In the genomic region with DNA sequence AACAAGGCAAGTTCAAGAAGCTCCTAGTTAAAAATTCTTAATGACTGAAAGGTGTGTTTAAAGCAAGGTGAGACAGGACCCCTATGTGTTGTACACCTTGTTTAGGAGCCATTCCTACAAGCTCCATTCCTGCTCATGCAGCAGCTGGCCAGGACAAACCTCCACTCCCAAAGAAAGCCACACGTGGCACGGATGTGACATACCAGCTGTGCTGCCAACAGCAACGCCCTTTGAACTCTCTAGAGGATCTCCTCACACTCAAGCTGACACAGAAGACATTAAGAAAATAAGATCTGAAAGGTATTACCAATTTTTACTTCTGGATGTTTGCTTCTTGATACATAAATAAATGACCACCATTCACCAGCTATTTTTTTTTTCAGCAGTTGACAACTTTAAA, we compare ENCODE assay signal across 34 mouse cellular contexts. TPM values are rescaled to one million over a fixed set of nuclear protein-coding genes. Genes with fewer than 3 reads are reported as not detected.
A peak's percentile ranks its signal among the peaks of the same experiment; 100 is the strongest.
DNase-seq lines count a peak whose midpoint lies in the region; ATAC-seq and TF ChIP-seq lines count a peak whose summit lies in the region.
"Had no signal": no experiment of that assay in that cellular context is flagged by ENCODE, and none has a peak within 500 bp of the region (broad histone marks: within the 10 kb centered on the region; RNA-seq: fewer than 3 reads in every experiment).

No protein-coding gene starts in this region.

- no peaks in the 10 kb centered on the region for H3K4me1 ChIP-seq in hindbrain, embryonic 11.5 days (replicated peaks; ENCODE audit: control insufficient read depth, insufficient read depth, low read length)
- H3K4me1 ChIP-seq in hindbrain, embryonic 16.5 days (ENCODE audit: control insufficient read depth, insufficient read depth, low read depth, low read length) = no peaks in the 10 kb centered on the region
- H3K4me1 ChIP-seq in liver, adult 2 months (ENCODE audit: control insufficient read depth, insufficient read depth, low read length) = no peaks in the 10 kb centered on the region
- no peaks in the 10 kb centered on the region for H3K4me1 ChIP-seq in liver, embryonic 12.5 days
- H3K4me1 ChIP-seq: embryonic facial prominence, embryonic 12.5 days; intestine, embryonic 15.5 days; neural tube, embryonic 15.5 days; stomach, embryonic 15.5 days had no signal

- 56% methylated on average over 3 of the region's 3 CpGs for WGBS in hindbrain, embryonic 11.5 days
- 31% methylated on average over 3 of the region's 3 CpGs for WGBS in hindbrain, embryonic 16.5 days
- WGBS in liver, adult 2 months = 26% methylated on average over 3 of the region's 3 CpGs
- 65% methylated on average over 3 of the region's 3 CpGs for WGBS in liver, embryonic 12.5 days (ENCODE audit: insufficient replicate concordance)
- WGBS in large intestine, adult 2 months = 28% methylated on average over 3 of the region's 3 CpGs

- no peaks in the 10 kb centered on the region for H3K79me2 ChIP-seq in liver, adult 2 months (ENCODE audit: control insufficient read depth, insufficient read depth, low read length)

- no peak for ATAC-seq in hindbrain, embryonic 11.5 days (ENCODE audit: low FRiP score)
- ATAC-seq in hindbrain, embryonic 16.5 days = no peak
- ATAC-seq in liver, embryonic 12.5 days = no peak
- ATAC-seq in granulocyte monocyte progenitor cell, adult 5-6 weeks (replicated peaks; ENCODE audit: poor library complexity, severe bottlenecking) = no peak
- ATAC-seq: activated CD4-positive, CD25-positive, alpha-beta regulatory T cell, adult 4 months; forebrain, embryonic 14.5 days; hindbrain, postnatal 0 days; intestine, embryonic 15.5 days had no signal

- no peaks in the 10 kb centered on the region for H3K27me3 ChIP-seq in hindbrain, embryonic 11.5 days (ENCODE audit: control insufficient read depth, insufficient read depth, low read length)
- no peaks in the 10 kb centered on the region for H3K27me3 ChIP-seq in hindbrain, embryonic 16.5 days (replicated peaks; ENCODE audit: control insufficient read depth, insufficient read depth, low read length)
- H3K27me3 ChIP-seq in liver, adult 2 months (ENCODE audit: control insufficient read depth, insufficient read depth, low read length) = no peaks in the 10 kb centered on the region
- H3K27me3 ChIP-seq in liver, embryonic 12.5 days (replicated peaks) = no peaks in the 10 kb centered on the region
- H3K27me3 ChIP-seq: embryonic facial prominence, embryonic 12.5 days; heart, embryonic 13.5 days; intestine, embryonic 15.5 days; neural tube, embryonic 15.5 days; stomach, embryonic 15.5 days had no signal

- intact Hi-C loops in heart, postnatal 14 days (cut with DNase I) = no loop called here

- H3K4me2 ChIP-seq in hindbrain, embryonic 11.5 days (replicated peaks; ENCODE audit: low read depth, low read length) = no peak overlapping the region
- H3K4me2 ChIP-seq in hindbrain, embryonic 16.5 days (ENCODE audit: low read length) = no peak overlapping the region
- no peak overlapping the region for H3K4me2 ChIP-seq in liver, embryonic 12.5 days
- H3K4me2 ChIP-seq: embryonic facial prominence, embryonic 12.5 days; heart, embryonic 13.5 days; intestine, embryonic 15.5 days; neural tube, embryonic 15.5 days; stomach, embryonic 15.5 days had no signal

- no peak for TF ChIP-seq POLR2A in liver, adult 2 months (IDR thresholded peaks at IDR 0.05; ENCODE audit: extremely low read depth, insufficient read depth, low read length)

- H3K9ac ChIP-seq in hindbrain, embryonic 11.5 days (ENCODE audit: low read depth, low read length) = no peak overlapping the region
- H3K9ac ChIP-seq in hindbrain, embryonic 16.5 days (ENCODE audit: low read depth, low read length) = no peak overlapping the region
- H3K9ac ChIP-seq in liver, adult 2 months (ENCODE audit: low read depth, low read length) = no peak overlapping the region
- H3K9ac ChIP-seq in liver, embryonic 12.5 days = no peak overlapping the region
- H3K9ac ChIP-seq: embryonic facial prominence, embryonic 12.5 days; heart, embryonic 13.5 days; intestine, embryonic 15.5 days; liver, embryonic 14.5 days; neural tube, embryonic 15.5 days; stomach, embryonic 15.5 days had no signal

- no peaks in the 10 kb centered on the region for H3K36me3 ChIP-seq in hindbrain, embryonic 11.5 days (ENCODE audit: control insufficient read depth, insufficient read depth, low read length)
- no peaks in the 10 kb centered on the region for H3K36me3 ChIP-seq in hindbrain, embryonic 16.5 days (ENCODE audit: control insufficient read depth, insufficient read depth, low read length)
- peaks cover 14% of the 10 kb centered on the region for H3K36me3 ChIP-seq in liver, adult 2 months (ENCODE audit: control insufficient read depth, insufficient read depth, low read length)
- H3K36me3 ChIP-seq in liver, embryonic 12.5 days = peaks cover 3% of the 10 kb centered on the region; the same call in 1 of the 2 replicates
- H3K36me3 ChIP-seq: stomach, embryonic 15.5 days had no signal

- H3K27ac ChIP-seq in hindbrain, embryonic 11.5 days (ENCODE audit: low read depth, low read length) = no peak overlapping the region
- no peak overlapping the region for H3K27ac ChIP-seq in hindbrain, embryonic 16.5 days (ENCODE audit: low read depth, low read length)
- H3K27ac ChIP-seq in liver, adult 2 months (replicated peaks; ENCODE audit: insufficient read depth, low read depth, low read length) = no peak overlapping the region
- H3K27ac ChIP-seq in liver, embryonic 12.5 days = no peak overlapping the region
- H3K27ac ChIP-seq: embryonic facial prominence, embryonic 12.5 days; heart, adult 2 months; heart, embryonic 13.5 days; hindbrain, embryonic 10.5 days; hindbrain, postnatal 0 days; intestine, embryonic 15.5 days; liver, embryonic 14.5 days; macrophage; neural tube, embryonic 15.5 days; stomach, embryonic 15.5 days had no signal

- no peaks in the 10 kb centered on the region for H3K9me3 ChIP-seq in hindbrain, embryonic 11.5 days (ENCODE audit: control insufficient read depth, low read length)
- no peaks in the 10 kb centered on the region for H3K9me3 ChIP-seq in hindbrain, embryonic 16.5 days (ENCODE audit: control insufficient read depth, low read length)
- no peaks in the 10 kb centered on the region for H3K9me3 ChIP-seq in liver, embryonic 12.5 days (replicated peaks)
- H3K9me3 ChIP-seq: embryonic facial prominence, embryonic 12.5 days; heart, embryonic 13.5 days; hindbrain, embryonic 10.5 days; intestine, embryonic 15.5 days; neural tube, embryonic 15.5 days; stomach, embryonic 15.5 days had no signal

- peak; percentile 9 for DNase-seq in hindbrain, embryonic 11.5 days (ENCODE audit: low spot score)
- peak; percentile 69 for DNase-seq in liver, adult 2 months (ENCODE audit: extremely low read depth, low read depth, low spot score)
- peak; percentile 43 for DNase-seq in kidney, postnatal 10 days
- peak; percentile 11 for DNase-seq in large intestine, adult 2 months (ENCODE audit: low read depth, low spot score)
- DNase-seq in heart, postnatal 14 days = no peak
- DNase-seq: adrenal gland, postnatal 25 days; B cell, adult 2 months; cerebellum, adult 18-20 months; cerebellum, postnatal 10 days; gastrocnemius, postnatal 25 days; heart, adult 2 months; heart, postnatal 10 days; layer of hippocampus, postnatal 36 days; left cerebral cortex, postnatal 4 days; lung, adult 2 months; lung, postnatal 10 days; midbrain, embryonic 14.5 days; retina, postnatal 1 day; right cerebral cortex, postnatal 25 days; thymus, postnatal 14 days had no signal

- no peak overlapping the region for H3K4me3 ChIP-seq in hindbrain, embryonic 11.5 days (ENCODE audit: low read depth, low read length)
- H3K4me3 ChIP-seq in hindbrain, embryonic 16.5 days (ENCODE audit: low read length) = no peak overlapping the region
- H3K4me3 ChIP-seq in liver, adult 2 months (ENCODE audit: insufficient read depth, low read depth, low read length) = no peak overlapping the region
- no peak overlapping the region for H3K4me3 ChIP-seq in liver, embryonic 12.5 days
- H3K4me3 ChIP-seq: embryonic facial prominence, embryonic 12.5 days; heart, adult 2 months; heart, embryonic 13.5 days; hindbrain, embryonic 10.5 days; intestine, embryonic 15.5 days; neural tube, embryonic 15.5 days; stomach, embryonic 15.5 days had no signal

- TF ChIP-seq CTCF in liver, adult 2 months (IDR thresholded peaks at IDR 0.05; ENCODE audit: low read depth, low read length) = no peak

RNA-seq across cellular contexts. Expression of gene Phtf1, which starts 59.0 kb away (rescaled TPM):
- polyA plus RNA-seq in hindbrain, embryonic 11.5 days (2014; fragmentation: Nextera tagmentation; extraction: Ambion mirVana) = 49.3 and 53.0 TPM in 2 replicates
- polyA plus RNA-seq in hindbrain, embryonic 16.5 days (2015; fragmentation: Nextera tagmentation; extraction: Ambion mirVana) = 19.4 and 22.3 TPM in 2 replicates
- 5.2 TPM in 2 replicates for total RNA-seq in liver, adult 2 months (2014; rRNA removed)
- polyA plus RNA-seq in liver, adult 2 months (2012; rRNA removed) = 1.2 and 1.6 TPM in 2 replicates
- 13.2 TPM in 2 replicates for polyA plus RNA-seq in liver, embryonic 12.5 days (2016; fragmentation: Nextera tagmentation; extraction: Ambion mirVana)
- 2.6 and 2.7 TPM in 2 replicates for polyA plus RNA-seq in large intestine, adult 2 months (2012; rRNA removed)
- total RNA-seq in heart, postnatal 14 days (2021) = 10 to 100 TPM; 10.1 to 11.2 TPM
- total RNA-seq in granulocyte monocyte progenitor cell, adult 5-6 weeks (2014; fragmentation: Nextera tagmentation) = 13.8 and 17.9 TPM in 2 replicates
- 26.1 and 33.4 TPM in 2 replicates for total RNA-seq in granulocyte monocyte progenitor cell, adult 5-6 weeks (2017)

Comparison
In these comparisons a context has a peak if more than half of its experiments do, and no peak if none do; other contexts are left out.
1. DNase-seq: peak in hindbrain, embryonic 11.5 days (single experiment), liver, adult 2 months (single experiment), kidney, postnatal 10 days (single experiment) and large intestine, adult 2 months (single experiment); none in heart, postnatal 14 days (0 of 2).